Mouse (Mus musculus) right cerebral cortex, adult 2 months (tissue): ENCODE data around the gene Nxf2.
"Not testable (repeated sequence)": the region's sequence is repeated elsewhere in the genome, so short reads cannot be mapped to it uniquely, and the experiment has no call there.

Source experiments
- DNase-seq, 2 experiments: peaks; one replicate each; pipeline ENCODE4 v3.0.0; 2021 to 2022; ENCODE audit warnings: low spot score in 2 of 2

Nxf2 gene

DNA sequence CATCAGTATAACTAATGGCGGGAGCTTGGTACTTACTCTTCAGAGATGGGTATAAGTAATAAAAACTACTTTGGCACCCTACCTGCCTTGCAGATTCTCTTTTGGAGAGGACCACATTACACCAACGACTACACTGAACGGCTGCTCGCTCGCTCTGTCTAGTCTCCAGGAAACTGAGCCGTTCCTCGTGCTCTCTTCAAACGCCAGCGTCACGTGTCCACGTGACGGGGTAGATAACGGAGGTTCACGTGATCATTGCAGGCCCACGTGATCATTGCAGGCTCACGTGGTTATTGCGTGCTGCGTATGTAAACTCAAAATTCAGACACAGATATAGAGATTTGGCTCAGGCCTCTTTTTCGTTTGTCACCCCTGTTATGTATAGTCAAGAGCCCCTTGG is at the start of gene Nxf2:
Nxf2 (minus strand) TSS at position 209 of the 400 bp plus-strand sequence.
- no peak for DNase-seq

DNA sequence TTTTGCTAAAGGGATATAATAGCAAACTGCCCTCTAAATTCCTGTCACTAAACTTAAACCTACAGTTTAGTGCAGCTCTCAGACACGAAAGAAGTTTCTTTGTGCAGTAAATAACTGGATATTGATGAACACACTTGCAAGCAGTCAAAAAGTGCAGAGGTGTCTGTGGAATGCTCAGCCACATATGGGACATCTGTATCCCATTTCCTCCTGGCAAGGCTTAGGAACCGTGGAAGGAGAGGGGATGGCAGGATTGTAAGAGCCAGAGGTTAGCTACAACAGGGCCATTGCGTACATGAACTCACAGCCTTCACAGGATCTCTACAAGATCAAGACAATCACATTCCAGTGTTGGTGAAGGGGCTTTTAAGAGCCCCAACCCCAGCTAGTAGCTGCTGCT is 46.8 kb upstream of the Nxf2 start:
- no peak for DNase-seq

DNA sequence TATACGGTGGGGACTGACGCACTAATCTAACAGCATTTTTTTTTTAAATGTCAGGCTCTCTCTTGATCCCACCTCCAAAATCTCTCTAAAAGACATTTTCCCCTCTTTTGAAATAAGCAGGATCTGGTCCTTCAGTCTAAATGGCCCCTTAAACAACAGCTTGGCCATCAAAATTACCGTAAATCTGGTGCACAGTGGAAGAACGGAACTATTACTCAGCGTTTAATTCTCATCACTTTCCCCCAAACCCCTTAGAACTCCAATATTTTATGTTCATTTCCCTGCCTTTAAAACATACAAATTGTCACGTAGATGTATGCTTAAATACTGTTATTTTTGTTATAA is 44.9 kb upstream of the Nxf2 start:
- DNase-seq, result no peak

DNA sequence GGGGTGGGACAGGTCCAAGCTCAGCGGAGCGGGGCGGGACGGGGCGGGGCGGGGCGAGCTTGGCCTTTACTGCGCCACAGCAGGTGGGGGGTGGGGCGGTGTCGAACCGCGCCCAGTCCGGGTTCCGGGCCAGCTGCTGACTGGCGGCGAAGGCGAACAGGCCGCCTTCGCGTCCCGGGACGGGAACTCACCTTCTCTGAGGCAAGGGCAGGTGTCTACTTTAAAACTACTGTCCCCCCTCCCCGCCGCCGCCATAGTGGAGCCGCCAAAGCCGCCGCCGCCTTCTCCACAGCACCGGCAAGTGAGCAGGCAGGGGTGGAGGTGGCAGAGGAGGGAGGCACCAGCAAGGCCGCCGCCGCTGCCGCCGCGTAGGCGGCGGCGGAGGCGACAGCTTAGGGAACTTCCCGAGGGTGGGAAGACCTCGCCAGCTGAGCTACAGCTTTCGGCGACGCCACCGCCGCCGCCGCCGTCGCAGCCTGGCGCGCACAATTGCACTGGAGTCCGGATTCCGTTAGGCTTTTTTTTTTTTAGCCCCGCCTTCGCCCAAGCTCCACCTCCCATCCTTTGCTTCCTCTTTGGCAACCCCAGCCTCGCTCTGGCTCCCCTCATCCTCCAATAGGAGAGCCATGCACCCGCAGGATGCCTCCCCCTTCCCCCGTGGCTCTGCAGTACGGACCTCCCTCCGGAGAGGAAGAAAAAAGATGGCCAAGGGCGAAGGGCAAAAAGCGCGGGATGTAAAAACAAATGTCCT is 44.3 kb upstream of the Nxf2 start, which contains the start of gene Zmat1:
Zmat1 (minus strand) TSS at position 490 of the 751 bp plus-strand sequence.
- peak; percentile 84 to 87 for DNase-seq

DNA sequence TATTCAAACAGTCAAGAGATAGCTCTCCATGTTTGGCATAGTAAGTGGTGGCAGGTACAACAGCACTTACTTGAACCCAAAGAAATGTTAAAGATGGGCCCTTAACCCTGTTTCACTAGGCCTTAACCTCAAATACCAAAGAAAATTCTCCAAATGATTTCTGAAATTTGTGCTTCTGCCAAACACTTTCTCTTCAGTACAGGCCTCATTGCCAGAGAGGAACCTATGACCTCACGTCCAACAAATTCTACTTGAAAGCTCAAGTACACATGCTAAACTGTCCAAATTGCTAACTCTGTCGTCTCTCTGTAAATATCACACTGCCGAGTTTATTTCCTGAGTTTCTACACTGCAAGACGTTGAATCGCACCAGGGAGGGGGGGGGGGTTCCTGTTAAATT is 43.5 kb upstream of the Nxf2 start:
- DNase-seq, result no peak

DNA sequence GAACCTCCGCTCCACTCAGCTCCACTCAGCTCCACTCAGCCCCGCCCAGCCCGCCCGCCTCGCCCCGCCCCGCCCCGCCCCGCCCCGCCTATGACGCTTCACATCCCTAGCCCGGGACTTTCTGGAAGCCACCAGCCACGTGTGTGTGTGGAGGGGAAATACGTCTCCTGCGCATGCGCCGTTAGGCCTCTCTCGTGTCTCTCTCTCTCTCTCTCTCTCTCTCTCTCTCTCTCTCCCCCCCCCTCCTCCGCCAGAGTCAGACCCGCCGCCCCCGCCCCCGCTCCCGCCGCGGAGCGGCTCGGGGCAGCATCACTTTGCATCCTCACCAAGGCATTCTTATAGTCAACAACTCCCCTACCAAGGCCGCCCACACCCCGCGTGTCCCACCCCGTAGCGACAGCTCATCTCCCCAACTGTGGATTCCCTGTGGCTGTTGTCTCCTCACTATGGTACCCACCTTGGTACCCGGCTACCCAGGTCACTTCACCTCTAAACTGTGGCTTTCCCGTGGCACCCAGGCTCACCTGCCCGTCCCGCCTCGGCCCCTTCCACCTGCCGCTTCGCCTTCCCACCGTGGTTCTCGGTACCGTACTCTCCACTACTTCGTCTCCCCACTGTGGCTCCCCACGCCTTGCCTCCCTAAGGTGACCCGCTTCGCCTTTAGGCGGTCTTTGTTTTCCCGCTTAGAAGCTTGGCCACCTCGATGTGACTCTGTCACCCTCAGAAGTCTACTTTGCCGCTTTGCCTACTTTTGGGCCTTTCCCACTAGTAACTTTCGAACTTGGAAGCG is 1.1 kb downstream of the Nxf2 start:
- peak; percentile 29 to 39 for DNase-seq

DNA sequence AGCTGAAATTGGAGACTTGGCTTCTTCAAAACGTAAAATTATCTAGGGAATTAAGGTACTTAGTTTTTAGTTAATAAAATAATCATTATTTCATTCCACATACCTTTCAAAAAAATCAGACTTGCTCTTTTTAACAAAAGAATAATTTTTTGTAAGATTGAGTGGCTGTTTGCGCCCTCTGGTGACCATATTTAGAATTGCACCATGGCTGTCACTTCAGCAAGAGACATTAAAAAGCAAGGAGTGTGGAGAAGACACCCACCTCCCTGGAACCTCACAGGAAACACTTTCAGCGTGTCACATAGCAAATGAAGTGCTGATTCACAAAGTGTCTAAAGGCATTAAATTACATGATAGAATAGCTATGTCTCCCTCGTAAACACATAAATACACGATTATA is 34.2 kb downstream of the Nxf2 start:
- peak; percentile 39 to 54 for DNase-seq

DNA sequence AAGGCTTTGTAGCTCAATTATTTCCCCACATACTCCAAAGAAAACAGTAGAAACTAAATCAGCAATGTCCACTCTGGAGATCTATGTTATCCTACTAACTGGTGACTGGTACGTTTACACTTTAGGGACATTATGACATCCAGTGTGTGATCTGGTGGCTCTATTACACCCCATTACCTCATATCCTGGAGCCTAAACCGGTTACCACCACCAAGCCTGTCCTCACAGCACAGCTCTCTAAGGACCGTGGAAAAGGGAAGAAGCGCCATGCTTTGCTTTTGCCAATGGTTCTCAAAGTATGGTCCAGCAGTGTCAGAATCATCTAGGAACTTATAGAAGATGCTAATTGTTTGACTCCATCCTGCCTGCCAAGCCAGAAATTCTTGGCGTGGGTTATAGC is 34.6 kb downstream of the Nxf2 start:
- DNase-seq, result no peak

DNA sequence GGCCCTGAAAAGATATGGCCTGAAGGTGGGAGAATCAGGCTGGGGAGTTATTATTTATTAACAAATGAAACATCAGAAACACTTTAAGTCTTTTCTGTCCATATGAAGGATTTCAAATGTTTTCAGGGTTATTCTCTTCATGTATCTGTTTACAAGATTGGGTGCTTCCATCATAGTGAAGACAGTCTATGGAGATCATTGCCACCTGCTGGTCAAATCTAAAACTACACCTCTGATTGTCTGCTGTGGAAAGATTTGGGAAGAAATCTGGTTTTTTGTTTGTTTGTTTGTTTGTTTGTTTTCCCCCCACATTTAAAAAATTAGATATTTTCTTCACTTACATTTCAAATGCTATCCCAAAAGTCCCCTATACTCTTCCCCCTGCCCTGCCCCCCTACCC is 39.5 kb downstream of the Nxf2 start:
- DNase-seq, result peak; percentile 27 to 35

DNA sequence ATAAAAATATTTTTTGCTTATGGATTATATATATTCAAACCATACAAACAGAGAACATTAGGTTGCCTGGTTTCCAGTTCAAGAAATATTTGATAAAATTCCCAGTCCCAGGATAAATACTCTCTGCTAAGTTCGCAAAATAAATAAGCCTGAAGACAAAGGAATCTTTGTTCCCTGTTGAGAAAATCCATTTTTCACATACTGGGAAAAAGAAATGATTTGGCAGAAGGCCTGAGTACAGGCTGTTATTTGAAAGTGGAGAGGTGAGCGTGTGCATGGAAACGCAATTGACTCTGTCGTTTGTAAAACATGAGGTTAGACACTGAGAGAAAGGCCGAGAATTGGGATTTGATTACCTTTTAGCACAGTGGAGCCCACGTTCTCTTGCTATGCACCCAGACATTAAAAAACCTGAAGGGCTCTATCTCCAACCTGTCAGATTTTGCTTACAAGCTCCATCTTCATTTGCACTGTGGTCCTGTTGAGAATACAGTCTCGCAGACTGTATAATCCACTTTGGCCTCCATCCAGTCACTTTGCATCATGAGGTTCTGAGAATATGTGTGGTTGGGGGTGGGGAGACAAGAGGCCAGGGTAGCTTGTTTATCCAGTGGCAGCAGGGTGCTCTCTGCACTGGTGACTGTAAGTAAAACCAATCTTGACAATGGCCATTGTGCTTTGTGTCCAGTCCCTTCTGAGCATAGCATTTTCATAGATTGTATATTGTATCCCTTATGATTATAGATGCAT is 40.7 kb downstream of the Nxf2 start:
- DNase-seq, result no peak

DNA sequence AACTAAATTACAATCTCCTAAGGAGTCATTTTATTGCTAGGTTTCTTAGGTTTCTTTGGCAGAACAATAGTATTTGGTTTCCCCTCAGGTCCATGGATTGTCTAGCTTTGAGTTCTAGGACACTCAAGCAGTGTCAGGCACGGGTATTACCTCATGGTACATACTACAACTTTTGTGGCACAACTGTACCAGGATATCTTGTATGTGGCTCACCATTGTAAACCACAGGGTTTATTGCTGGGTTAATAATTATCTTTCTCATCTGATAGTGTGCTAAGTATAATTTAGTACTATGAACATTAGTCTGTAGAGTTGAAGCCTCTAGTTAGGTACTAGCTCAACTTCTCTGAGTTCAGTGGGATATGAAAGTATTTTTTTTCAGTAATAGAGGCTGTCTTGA is 45.3 kb downstream of the Nxf2 start:
- DNase-seq, result no peak

DNA sequence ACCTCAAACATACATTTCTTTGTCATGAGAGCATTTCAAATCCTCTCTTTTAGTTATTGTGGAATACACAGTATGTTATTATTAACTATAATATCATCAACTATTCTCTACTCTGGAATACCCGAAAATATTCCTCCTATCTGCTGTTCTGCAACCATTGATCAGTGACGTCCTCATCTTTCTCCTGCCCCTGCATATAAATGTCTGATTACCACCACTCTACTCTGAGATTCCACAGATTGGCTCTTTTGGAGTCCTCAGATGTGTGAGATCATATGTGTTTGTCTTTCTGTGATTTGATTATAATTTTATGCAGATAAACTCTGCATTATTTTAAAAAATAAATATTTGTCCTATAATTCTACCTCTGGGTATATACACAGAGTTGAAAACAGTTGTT is 48.8 kb downstream of the Nxf2 start:
- no peak for DNase-seq

DNA sequence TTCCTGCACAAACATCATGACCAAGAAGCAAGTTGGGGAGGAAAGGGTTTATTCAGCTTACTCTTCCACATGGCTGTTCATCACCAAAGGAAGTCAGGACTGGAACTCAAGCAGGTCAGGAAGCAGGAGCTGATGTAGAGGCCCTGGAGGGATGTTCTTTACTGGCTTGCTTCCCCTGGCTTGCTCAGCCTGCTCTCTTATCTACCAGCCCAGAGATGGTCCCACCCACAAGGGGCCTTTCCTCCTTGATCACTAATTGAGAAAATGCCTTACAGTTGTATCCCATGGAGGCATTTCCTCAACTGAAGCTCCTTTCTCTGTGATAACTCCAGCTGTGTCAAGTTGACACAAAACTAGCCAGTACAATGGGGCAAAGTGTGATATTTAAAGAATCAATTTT is 49.2 kb downstream of the Nxf2 start:
- not testable (repeated sequence) for DNase-seq

DNA sequence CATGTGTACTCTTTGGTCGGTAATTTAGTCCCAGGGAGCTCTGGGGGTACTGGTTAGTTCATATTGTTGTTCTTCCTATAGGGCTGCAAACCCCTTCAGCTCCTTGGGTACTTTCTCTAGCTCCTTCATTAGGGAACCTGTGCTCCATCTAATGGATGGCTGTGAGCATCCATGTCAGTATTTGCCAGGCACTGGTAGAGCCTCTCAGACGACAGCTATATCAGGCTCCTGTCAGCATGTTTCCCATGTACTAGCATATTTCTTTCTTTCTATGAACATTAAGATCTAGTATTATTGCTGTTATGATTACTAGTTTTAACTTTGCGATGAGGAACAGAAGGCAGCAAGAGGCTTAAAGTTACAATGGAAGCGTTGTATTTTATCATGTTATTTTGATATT is 49.7 kb downstream of the Nxf2 start:
- no peak for DNase-seq

DNA sequence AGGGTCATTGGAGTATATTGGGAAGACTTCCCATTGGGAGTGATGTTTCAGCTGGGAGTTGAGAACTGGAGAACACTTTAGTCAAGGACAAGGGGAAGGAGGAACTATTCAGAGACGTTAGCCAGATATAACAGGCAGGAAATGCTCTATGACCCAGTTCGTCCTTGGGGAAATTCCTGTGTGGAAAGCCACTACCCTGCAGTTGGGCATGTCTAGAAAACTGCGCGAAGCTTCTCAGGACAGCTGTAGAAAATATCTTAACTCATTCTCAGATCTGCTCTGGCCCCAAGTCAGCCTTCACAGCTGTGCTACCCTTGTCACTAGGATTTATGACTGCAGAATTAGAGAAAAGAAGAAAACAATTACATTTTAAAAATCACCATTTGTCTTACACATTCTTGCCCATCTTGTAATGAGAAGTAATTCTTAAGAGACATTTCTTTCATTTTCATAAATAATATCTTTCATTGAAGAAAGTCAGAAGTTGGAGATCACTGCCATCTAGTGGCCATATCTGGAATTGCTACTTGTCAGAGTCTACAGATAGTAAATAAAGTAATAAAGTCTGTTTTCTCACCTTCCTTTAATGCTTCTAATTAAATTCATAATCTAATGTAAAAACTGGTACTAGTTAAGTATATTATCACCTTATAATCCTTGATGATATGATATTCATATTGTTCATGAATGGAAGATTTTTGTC is 51.2 kb downstream of the Nxf2 start:
- DNase-seq, result peak; percentile 23 to 56

DNA sequence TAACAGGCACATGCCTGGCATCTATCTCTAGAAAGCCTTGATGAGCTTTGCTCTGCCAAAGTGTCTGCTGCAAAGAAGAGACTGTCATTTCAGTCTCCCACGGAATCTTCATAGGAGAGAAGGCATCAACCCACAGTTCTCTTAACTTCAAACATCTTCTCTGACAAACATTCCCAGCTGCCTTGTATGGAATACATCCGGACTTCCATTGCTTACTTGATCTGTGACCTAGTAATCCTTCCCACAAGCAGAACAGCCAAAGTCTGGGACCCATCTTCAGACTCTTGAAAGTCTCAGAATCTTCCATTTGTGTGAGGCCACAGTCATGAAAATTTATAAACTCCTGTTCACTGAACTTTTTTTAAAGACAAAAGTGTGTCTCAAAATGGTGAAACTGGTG is 51.7 kb downstream of the Nxf2 start:
- DNase-seq, result no peak

DNA sequence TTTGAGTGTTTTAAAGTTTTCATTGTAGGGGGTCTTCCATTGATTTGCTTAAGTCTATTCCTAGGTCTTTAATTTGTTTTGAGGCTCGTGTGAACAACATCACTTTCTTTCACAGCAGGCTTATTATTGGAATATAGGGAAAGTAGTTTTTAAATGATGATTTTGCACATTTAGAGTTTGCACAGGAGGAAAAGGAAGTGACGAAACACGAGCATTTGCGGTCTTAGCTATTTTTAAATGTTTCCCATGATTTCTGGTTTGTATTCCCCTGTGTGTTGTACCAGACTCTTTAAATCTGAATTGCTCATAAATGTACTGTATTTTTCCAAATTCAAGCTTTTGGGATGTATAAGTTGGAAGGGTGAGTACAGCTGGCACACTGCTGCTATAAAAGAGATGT is 54.2 kb downstream of the Nxf2 start:
- no peak for DNase-seq
